Mouse (Mus musculus) gastrocnemius, adult 2 months (tissue): Measurements from ENCODE around the gene Adtrp. TPM values are rescaled to one million over a fixed set of nuclear protein-coding genes. Genes with fewer than 3 reads are reported as not detected.

Source experiments
- DNase-seq: peaks from one replicate; pipeline ENCODE4 v3.0.0; 2022
- H3K27ac ChIP-seq: fragments of 200-600 bp; 2 replicates; pipeline ENCODE4 v1.8.1; 2022; ENCODE audit warnings: mild to moderate bottlenecking
- H3K4me3 ChIP-seq: fragments of 200-600 bp; 2 replicates; pipeline ENCODE4 v1.8.1; 2022; ENCODE audit warnings: mild to moderate bottlenecking, moderate library complexity
- CTCF ChIP-seq: fragments of 200-600 bp; IDR thresholded peaks from 2 replicates; pipeline ENCODE4 v1.8.1; 2022; ENCODE audit warnings: antibody characterized with exemption, mild to moderate bottlenecking, moderate library complexity
- intact Hi-C: fragments of 180-260 bp; cut with DNase I; formaldehyde crosslinking; loops from one replicate; pipeline ENCODE4 v1.15.1; 2025
- total RNA-seq, 2 experiments: library from RNA; stranded (reverse); gene quantifications; 2 replicates each; pipeline ENCODE4 v1.2.3; 2021

The Adtrp gene
- total RNA-seq, 2 experiments from 2014 or later: not detected

GRCm38 (mm10) chr13:41822091-41822490, 25.4 kb downstream of the Adtrp start:
- H3K4me3 ChIP-seq: no peak overlapping the region
- no peak for DNase-seq
- intact Hi-C loops: no loop called here
- H3K27ac ChIP-seq: no peak overlapping the region
- no peak for TF ChIP-seq CTCF

- intact Hi-C loops: no loop called here
- no peak for DNase-seq
- Histone ChIP-seq H3K27ac (no peak overlapping the region), H3K4me3 (no peak overlapping the region)
- TF ChIP-seq CTCF: no peak
Observed at GRCm38 (mm10) chr13:41820947-41821346, 26.5 kb downstream of the Adtrp start.

- H3K27ac ChIP-seq: no peak overlapping the region
- TF ChIP-seq CTCF: no peak
- intact Hi-C loops: no loop called here
- H3K4me3 ChIP-seq: no peak overlapping the region
- no peak for DNase-seq
Observed at GRCm38 (mm10) chr13:41819918-41820317, 27.6 kb downstream of the Adtrp start.

- intact Hi-C loops: no loop called here
- TF ChIP-seq CTCF: no peak
- no peak for DNase-seq
- Histone ChIP-seq H3K27ac (no peak overlapping the region), H3K4me3 (no peak overlapping the region)
Observed at GRCm38 (mm10) chr13:41819484-41819883, 28.0 kb downstream of the Adtrp start.

GRCm38 (mm10) chr13:41817583-41817982, 29.9 kb downstream of the Adtrp start:
- Histone ChIP-seq H3K27ac (no peak overlapping the region), H3K4me3 (no peak overlapping the region)
- DNase-seq: no peak
- intact Hi-C loops: no loop called here
- TF ChIP-seq CTCF: no peak

GRCm38 (mm10) chr13:41816643-41817042, 30.8 kb downstream of the Adtrp start:
- no peak for DNase-seq
- intact Hi-C loops: no loop called here
- H3K4me3 ChIP-seq: no peak overlapping the region
- H3K27ac ChIP-seq: no peak overlapping the region
- no peak for TF ChIP-seq CTCF

GRCm38 (mm10) chr13:41810776-41811175, 36.7 kb downstream of the Adtrp start:
- Histone ChIP-seq H3K4me3 (no peak overlapping the region), H3K27ac (no peak overlapping the region)
- intact Hi-C loops: no loop called here
- DNase-seq: no peak
- no peak for TF ChIP-seq CTCF

- TF ChIP-seq CTCF: no peak
- intact Hi-C loops: no loop called here
- no peak for DNase-seq
- Histone ChIP-seq H3K27ac (no peak overlapping the region), H3K4me3 (no peak overlapping the region)
Observed at GRCm38 (mm10) chr13:41807815-41808214, 39.7 kb downstream of the Adtrp start.

- intact Hi-C loops: no loop called here
- no peak overlapping the region for H3K27ac ChIP-seq
- no peak overlapping the region for H3K4me3 ChIP-seq
- TF ChIP-seq CTCF: no peak
- no peak for DNase-seq
Observed at GRCm38 (mm10) chr13:41807300-41807699, 40.2 kb downstream of the Adtrp start.

- intact Hi-C loops: no loop called here
- H3K4me3 ChIP-seq: no peak overlapping the region
- no peak for TF ChIP-seq CTCF
- H3K27ac ChIP-seq: no peak overlapping the region
- no peak for DNase-seq
Observed at GRCm38 (mm10) chr13:41805138-41805820, 42.2 kb downstream of the Adtrp start.

GRCm38 (mm10) chr13:41803656-41804265, 43.7 kb downstream of the Adtrp start:
- Histone ChIP-seq H3K4me3 (no peak overlapping the region), H3K27ac (no peak overlapping the region)
- no peak for TF ChIP-seq CTCF
- intact Hi-C loops: no loop called here
- DNase-seq: no peak

GRCm38 (mm10) chr13:41801177-41801636, 46.3 kb downstream of the Adtrp start:
- DNase-seq: peak; percentile 19
- intact Hi-C loops: no loop called here
- no peak for TF ChIP-seq CTCF
- no peak overlapping the region for H3K4me3 ChIP-seq
- no peak overlapping the region for H3K27ac ChIP-seq

- DNase-seq: no peak
- no peak overlapping the region for H3K4me3 ChIP-seq
- no peak for TF ChIP-seq CTCF
- no peak overlapping the region for H3K27ac ChIP-seq
- intact Hi-C loops: no loop called here
Observed at GRCm38 (mm10) chr13:41792849-41793248, 54.6 kb downstream of the Adtrp start.
